Mouse (Mus musculus): ENCODE data around the gene Micu1.

The Micu1 gene

DNA sequence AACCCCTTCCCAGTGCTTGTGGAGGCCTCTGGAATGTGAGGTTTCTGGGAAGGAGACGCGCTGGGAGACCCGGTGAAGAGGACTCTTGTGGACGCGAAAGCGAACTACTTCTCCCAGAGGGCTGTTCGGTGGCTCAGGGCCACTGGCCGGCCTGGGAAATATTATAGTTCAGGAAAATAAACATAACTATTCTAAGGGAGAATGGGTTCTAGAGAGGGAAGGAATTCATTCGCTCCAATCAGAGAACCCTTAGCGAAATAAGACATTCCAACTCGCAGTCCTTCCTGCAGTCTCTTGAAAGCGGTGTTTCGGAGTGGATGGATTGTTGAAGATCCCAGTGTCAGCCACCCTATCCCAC, 177.7 kb downstream of the Micu1 start:
- CTCF ChIA-PET, result interaction anchor here (1.0 kb wide), 1 partner anchor 20 kb away, joined by 3 read pairs; no protein-coding TSS in a partner anchor

- CTCF ChIA-PET, result interaction anchor here (0.6 to 1.0 kb wide), 3 partner anchors 19 to 65 kb away, joined by 3 to 6 read pairs (median 3); no protein-coding TSS in a partner anchor
These were observed 178.6 kb downstream of the Micu1 start for GRCm38 (mm10) chr10:59880837-59881236.

- CTCF ChIA-PET, result interaction anchor here (0.7 kb wide), 1 partner anchor 8 kb away, joined by 3 read pairs; no protein-coding TSS in a partner anchor
These were observed 182.3 kb downstream of the Micu1 start for GRCm38 (mm10) chr10:59884327-59885173.

DNA sequence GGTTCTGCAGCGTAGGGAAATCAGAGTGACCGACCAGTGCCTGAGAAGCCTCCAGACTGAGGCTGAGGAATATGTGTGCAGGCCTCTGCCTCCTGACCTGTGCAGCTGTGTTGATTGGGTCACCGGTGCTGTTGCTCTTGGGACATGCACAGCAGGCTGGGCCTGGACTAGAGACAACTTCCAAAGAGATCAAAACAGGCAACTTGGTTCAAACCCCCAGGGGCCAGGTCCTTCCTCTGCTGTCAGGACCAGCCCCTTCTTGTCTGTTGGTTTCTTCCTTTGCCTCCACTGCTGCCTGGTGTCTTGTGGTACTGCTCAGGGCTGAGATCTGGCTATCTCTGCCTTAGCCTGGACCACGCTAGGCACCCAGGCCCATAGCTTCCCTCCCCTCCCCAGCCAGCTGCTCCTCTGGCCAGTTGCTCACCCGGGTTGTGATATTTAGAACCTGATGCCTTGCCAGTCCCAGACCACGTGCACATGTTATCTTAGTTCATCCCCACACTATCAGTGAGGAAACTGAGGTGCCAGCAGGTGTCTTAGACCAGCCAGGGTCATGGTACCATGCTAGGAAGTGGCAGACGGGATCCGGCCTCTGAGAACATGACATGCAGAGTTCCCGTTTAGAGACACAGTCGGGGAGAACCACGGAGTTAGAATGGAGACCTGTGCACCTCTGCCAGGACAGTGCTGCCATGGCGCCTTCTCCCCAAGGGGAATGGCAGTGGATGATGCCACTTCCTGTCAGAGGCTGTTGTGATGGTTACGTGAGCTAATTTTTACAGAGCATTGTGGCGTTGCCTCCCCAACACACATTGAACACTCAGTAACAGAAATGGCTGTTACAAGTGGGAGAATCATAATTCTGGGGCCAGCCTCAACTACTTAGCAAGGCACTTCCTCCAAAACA, 183.2 kb downstream of the Micu1 start:
- CTCF ChIA-PET, result no interaction called here

- CTCF ChIA-PET, result no interaction called here
These were observed 183.8 kb downstream of the Micu1 start for GRCm38 (mm10) chr10:59886081-59886466.

DNA sequence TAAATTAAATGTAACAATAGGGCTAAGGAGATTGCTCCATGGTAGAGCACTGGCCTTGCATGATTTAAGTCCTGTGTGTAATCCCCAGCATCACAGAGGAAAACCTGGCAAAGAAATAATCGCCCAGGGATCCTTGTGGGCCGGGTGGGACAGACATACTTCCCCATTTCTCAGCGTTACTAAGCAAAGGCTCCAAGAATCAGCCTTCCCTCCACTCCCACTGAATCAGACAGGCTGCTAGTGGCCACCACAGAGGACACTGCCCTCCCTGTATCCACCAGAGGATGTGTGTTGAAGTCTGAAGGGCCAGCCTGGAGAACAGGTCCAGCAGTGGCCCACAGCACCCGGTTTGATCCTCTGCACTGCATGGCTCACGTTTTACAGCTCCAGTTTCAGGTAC, 185.2 kb downstream of the Micu1 start:
- CTCF ChIA-PET, result no interaction called here

- CTCF ChIA-PET, result interaction anchor here (0.6 kb wide), 1 partner anchor 167 kb away, joined by 6 read pairs; no protein-coding TSS in a partner anchor
These were observed 187.1 kb downstream of the Micu1 start for GRCm38 (mm10) chr10:59889339-59889738.

DNA sequence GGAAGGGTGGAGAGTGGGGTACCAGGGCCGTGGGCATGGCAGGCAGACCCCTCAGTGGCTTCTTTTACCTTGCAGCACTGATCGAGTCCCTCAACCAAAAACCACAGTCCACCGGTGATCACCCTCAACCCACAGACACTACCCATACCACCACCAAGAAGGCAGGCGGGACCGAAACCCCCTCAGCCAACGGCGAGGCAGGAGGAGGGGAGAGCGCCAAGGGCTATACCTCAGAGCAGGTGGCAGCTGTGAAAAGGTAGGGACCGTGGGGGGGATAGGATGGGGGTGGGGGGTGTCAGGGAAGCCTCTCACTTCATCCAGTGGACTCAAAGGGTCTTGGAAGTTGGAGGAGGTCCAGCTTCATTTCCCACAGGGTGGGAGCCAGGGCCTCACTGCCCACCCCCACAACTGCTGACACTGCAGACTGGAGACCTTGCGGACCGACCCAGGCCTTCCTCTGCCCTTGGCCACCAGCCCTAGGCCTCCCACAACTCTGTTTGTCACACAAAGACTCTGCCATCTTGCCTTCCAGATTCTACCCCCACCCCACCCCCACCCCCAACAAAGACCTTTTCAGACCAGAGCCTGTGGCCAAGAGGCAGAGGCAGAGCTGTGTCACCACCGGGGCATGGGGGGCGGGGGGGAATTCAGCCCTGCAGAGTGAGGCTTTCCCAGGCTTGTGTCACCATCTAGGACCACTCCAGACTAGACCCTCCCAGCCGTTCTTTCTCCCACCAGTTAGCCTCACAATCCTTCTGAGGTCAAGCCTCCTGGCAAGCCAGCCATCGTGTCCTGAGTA, 187.9 kb downstream of the Micu1 start:
- CTCF ChIA-PET, result interaction anchor here (0.6 to 0.7 kb wide), 2 partner anchors 168 to 186 kb away, joined by 3 to 6 read pairs; no protein-coding TSS in a partner anchor

GRCm38 (mm10) chr10:59892977-59893376, 190.7 kb downstream of the Micu1 start:
- CTCF ChIA-PET, result interaction anchor here (0.6 to 1.2 kb wide), 6 partner anchors 16 to 171 kb away, joined by 3 to 16 read pairs (median 4); no protein-coding TSS in a partner anchor

DNA sequence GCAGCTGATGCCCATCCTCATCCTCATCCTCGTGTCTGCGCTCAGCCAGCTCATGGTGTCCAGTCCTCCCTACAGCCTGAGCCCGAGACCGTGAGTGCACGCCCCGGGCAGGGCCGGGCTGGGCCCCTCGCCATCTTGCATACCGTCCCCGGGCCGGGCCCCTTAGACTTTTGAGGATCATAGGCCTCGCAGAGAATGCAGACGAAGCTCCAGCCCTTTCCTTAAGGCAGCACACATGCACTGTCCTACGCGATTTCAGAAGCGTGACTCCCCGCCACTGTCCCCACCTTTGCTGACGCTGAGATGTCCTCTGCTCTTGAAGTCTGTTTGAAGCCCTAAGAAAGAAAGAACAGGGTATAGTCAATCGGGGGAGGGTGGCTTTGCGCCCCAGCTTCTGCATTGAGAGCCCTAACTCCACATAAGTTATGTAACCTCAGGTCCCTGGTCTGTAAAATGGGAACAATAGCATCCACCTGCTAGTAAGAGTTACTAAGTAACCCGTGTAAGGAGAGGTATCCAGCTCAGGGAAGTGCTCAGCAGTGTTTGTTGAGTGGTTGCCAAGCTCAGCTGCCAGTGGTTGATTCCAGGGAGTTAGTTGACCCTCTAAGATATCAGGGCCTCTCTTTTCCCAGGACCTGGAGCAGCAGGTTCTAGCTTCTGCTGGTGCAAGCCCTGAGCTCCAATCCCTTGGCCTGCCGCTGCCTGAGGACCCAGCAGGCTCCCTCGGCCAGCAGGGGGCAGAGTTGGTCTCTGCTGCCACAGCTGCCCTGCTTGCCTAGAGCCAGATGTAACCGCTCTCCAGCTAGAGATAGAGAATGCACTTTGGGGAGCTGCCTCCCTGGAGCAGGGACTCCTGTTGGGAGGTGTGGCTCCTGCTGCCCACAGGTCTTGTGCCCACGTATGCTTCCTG, 192.2 kb downstream of the Micu1 start:
- CTCF ChIA-PET, result interaction anchor here (0.5 to 1.9 kb wide), 9 partner anchors 46 to 1553 kb away, joined by 3 to 12 read pairs (median 4); no protein-coding TSS in a partner anchor

DNA sequence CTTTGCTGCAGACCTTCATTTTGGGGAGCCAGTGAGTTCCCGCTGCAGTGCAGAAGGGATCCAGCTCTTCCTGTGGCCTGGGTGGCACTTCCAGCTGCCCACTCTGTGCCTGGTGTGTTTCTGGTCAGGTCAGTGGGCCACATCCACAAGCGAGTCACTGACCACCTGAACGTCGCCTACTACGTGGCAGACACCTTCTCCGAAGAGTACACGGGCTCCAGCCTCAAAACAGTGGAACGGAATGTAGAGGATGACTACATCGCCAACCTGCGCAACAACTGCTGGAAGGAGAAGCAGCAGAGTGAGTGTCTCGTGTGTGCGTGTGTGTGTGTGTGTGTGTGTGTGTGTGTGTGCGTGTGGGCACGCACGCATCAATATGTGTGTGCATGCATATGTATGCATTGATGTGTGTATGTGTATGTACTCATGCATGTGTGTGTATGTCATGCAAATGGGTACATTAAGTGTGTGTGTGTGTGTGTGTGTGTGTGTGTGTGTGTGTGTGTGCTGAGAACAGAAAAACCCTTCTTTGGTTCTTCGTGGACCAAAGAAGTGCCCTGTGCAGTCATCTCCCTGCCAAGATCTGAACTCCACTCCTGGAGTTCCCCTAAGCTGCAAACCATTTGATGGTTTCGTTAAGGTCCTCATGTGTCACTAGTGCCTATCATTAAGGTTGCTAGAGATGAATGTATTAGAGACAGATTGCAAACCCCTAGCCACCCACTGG, 193.3 kb downstream of the Micu1 start:
- CTCF ChIA-PET, result interaction anchor here (0.6 to 1.9 kb wide), 6 partner anchors 13 to 273 kb away, joined by 3 to 12 read pairs (median 4); no protein-coding TSS in a partner anchor

DNA sequence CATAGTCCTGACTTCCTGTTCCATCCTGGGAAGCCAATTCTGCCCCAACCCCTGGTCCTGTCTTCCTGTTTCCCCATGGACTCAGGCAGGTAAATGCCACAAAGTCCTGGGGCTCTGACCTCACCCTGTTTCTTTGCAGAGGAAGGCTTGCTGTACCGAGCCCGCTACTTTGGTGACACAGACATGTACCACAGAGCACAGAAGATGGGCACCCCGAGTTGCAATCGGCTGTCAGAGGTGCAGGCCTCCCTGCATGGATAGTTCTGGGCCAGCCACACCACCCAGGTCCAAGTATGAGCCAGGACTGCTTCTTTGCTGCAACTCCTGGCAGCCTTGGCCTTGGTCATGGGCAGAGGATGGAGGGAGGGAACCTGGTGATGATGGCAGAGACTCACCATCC, 193.9 kb downstream of the Micu1 start:
- CTCF ChIA-PET, result no interaction called here

GRCm38 (mm10) chr10:59896911-59897331, 194.6 kb downstream of the Micu1 start:
- CTCF ChIA-PET, result no interaction called here

DNA sequence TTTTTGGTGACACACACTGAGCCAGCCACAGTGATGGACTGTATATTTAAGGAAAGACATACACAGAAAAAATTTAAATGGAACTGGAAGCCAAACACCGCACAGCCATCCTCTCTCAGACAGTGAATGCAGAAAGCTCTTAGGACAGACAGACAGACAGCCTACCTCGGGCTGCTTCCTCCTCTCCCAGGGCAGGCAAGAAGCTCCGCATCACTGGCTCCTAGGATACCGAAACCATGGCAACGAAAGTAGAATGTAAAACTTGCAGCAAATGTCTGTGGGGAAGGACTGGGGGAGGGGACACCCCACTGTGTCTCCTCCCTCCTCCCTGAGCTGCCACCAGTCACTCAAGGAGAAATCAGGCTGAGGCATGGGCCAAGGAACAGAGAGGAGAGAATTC, 195.2 kb downstream of the Micu1 start:
- CTCF ChIA-PET, result interaction anchor here (0.8 to 1.1 kb wide), 3 partner anchors 44 to 103 kb away, joined by 3 to 4 read pairs (median 4); no protein-coding TSS in a partner anchor

DNA sequence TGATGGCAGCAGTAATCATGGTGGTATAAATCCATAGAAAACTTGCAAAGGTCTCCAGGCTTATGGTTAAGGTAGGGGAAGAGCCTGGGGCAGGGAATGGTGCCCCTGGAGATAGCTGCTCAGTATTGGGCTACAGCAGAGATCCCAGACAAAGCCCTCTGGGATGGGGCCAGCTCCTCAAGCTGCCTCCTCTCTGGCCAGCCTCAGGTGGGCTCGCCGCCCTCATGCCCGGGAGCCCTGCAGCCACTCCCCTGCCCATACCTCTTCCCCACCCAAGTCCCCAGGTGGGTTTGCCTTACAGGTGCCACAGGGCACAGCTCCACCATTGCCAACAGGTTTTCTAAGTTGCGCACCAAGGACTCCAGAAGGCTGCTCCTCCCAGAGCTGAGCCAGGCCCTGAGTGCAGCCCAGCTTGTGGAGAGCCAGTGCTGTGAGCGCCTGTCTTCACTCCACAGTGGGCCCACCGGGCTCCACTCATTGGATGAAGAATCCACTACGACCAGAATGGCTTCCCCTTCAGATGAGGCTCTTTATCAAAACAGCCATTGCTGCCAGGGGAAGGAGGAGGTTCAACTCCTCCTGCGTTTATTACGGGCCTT, 196.0 kb downstream of the Micu1 start:
- CTCF ChIA-PET, result interaction anchor here (0.7 to 1.1 kb wide), 3 partner anchors 44 to 338 kb away, joined by 3 to 5 read pairs (median 4); no protein-coding TSS in a partner anchor

GRCm38 (mm10) chr10:59898935-59899334, 196.7 kb downstream of the Micu1 start:
- CTCF ChIA-PET, result interaction anchor here (0.7 kb wide), 2 partner anchors 22 to 337 kb away, joined by 3 to 5 read pairs; no protein-coding TSS in a partner anchor

- CTCF ChIA-PET, result interaction anchor here (0.6 to 1.1 kb wide), 4 partner anchors 10 to 482 kb away, joined by 3 to 5 read pairs (median 3); no protein-coding TSS in a partner anchor
These were observed 197.3 kb downstream of the Micu1 start for GRCm38 (mm10) chr10:59899341-59900173.

DNA sequence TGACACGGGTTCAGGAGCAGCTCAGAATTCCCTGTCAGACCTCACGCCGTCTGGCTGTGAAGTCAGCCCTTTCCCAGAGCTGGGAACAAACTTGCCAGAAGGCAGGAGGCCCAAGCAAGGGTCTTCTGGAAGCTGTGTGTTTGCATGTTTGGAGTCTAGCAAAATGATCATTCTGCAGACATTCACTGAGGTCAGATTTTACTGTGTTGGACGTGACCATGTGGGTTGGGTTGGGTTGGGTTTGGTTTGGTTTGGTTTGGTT, 197.8 kb downstream of the Micu1 start:
- CTCF ChIA-PET, result interaction anchor here (0.8 to 1.1 kb wide), 2 partner anchors 9 to 19 kb away, joined by 3 to 5 read pairs; no protein-coding TSS in a partner anchor

Data from spleen, embryonic (tissue).